Mouse (Mus musculus) CH12.LX (cell line): ENCODE measurements around the gene Gse1. TPM values are rescaled to one million over a fixed set of nuclear protein-coding genes. Genes with fewer than 3 reads are reported as not detected.
A peak's percentile ranks its signal among the peaks of the same experiment; 100 is the strongest.

Source experiments
- DNase-seq: peaks from one replicate; pipeline ENCODE4 v3.0.0-alpha.2; 2013; ENCODE audit errors: extremely low read depth
- H3K27ac ChIP-seq: 2 replicates; pipeline ENCODE4 v1.5.1; 2012; ENCODE audit warnings: low read depth, mild to moderate bottlenecking, control low read depth, moderate library complexity; ENCODE audit not compliant: insufficient read depth
- H3K27me3 ChIP-seq: replicated peaks from 2 replicates; pipeline ENCODE3; 2012; ENCODE audit warnings: inconsistent platforms
- H3K36me3 ChIP-seq, 2 experiments: replicated peaks in 1 of 2; 2 replicates each; pipeline versions ENCODE3 to v1.6.1; 2012; ENCODE audit warnings: inconsistent platforms in 1 of 2, low read length in 1 of 2, mild to moderate bottlenecking in 1 of 2, mixed read lengths in 1 of 2, moderate library complexity in 1 of 2; ENCODE audit not compliant: control insufficient read depth in 1 of 2, insufficient read depth in 1 of 2
- H3K4me1 ChIP-seq, 2 experiments: 2 replicates each; pipeline ENCODE4 v1.6.1; 2012; ENCODE audit warnings: inconsistent platforms in 1 of 2, moderate library complexity in 1 of 2; ENCODE audit not compliant: insufficient read depth in 2 of 2, control insufficient read depth in 1 of 2
- H3K4me2 ChIP-seq: 2 replicates; pipeline ENCODE4 v1.6.1; 2012; ENCODE audit warnings: low read depth, mild to moderate bottlenecking, control low read depth; ENCODE audit not compliant: poor library complexity, insufficient read depth, severe bottlenecking
- H3K4me3 ChIP-seq, 3 experiments: fragments of 150-350 bp in 1 of 3; sonication (generic) in 1 of 3; replicated peaks in 1 of 3; 2 replicates each; pipeline versions ENCODE3 to v1.5.1; 2011 to 2012; ENCODE audit warnings: low read depth in 2 of 3, low read length in 2 of 3, mild to moderate bottlenecking in 2 of 3, moderate library complexity in 2 of 3, control low read depth in 1 of 3, improper control_type of control experiment in 1 of 3, inconsistent platforms in 1 of 3, mixed read lengths in 1 of 3; ENCODE audit not compliant: poor library complexity in 1 of 3
- H3K79me2 ChIP-seq: replicated peaks from 2 replicates; pipeline ENCODE4 v1.6.1; 2012; ENCODE audit warnings: mild to moderate bottlenecking, moderate library complexity; ENCODE audit not compliant: control insufficient read depth, poor library complexity, insufficient read depth, severe bottlenecking; ENCODE audit errors: extremely low read depth
- H3K9ac ChIP-seq: 2 replicates; pipeline ENCODE4 v1.6.1; 2012; ENCODE audit warnings: low read depth, mild to moderate bottlenecking, control low read depth, moderate library complexity; ENCODE audit not compliant: insufficient read depth
- H3K9me3 ChIP-seq: replicated peaks from 2 replicates; pipeline ENCODE3; 2012; ENCODE audit warnings: low read length, inconsistent platforms, mixed read lengths
- CTCF ChIP-seq, 2 experiments: IDR thresholded peaks in 1 of 2; conservative IDR thresholded peaks in 1 of 2; 2 replicates each; pipeline ENCODE4 v1.5.1; 2011 to 2012; ENCODE audit warnings: low read depth in 2 of 2, low read length in 2 of 2, improper control_type of control experiment in 1 of 2, inconsistent platforms in 1 of 2, mild to moderate bottlenecking in 1 of 2, moderate library complexity in 1 of 2
- GABPA ChIP-seq: IDR thresholded peaks from 2 replicates; pipeline ENCODE4 v1.6.1; 2012; ENCODE audit warnings: low read depth, low read length, improper control_type of control experiment, inconsistent platforms; ENCODE audit not compliant: insufficient replicate concordance
- IRF4 ChIP-seq: IDR thresholded peaks from 2 replicates; pipeline ENCODE4 v1.6.1; 2014; ENCODE audit warnings: low read depth, mild to moderate bottlenecking, inconsistent platforms, low read length, improper control_type of control experiment
- JUN ChIP-seq: IDR thresholded peaks from 2 replicates; pipeline ENCODE4 v1.6.1; 2011; ENCODE audit warnings: low read depth, mild to moderate bottlenecking, low read length, improper control_type of control experiment, moderate library complexity; ENCODE audit not compliant: insufficient read depth
- MAFK ChIP-seq: IDR thresholded peaks from 2 replicates; pipeline ENCODE4 v1.6.1; 2011; ENCODE audit warnings: low read length, improper control_type of control experiment; ENCODE audit not compliant: insufficient replicate concordance
- MAX ChIP-seq: IDR thresholded peaks from 2 replicates; pipeline ENCODE4 v1.6.1; 2011; ENCODE audit warnings: low read length, improper control_type of control experiment
- MYC ChIP-seq: IDR thresholded peaks from 2 replicates; pipeline ENCODE4 v1.6.1; 2011; ENCODE audit warnings: low read depth, mild to moderate bottlenecking, improper control_type of control experiment, low read length
- NRF1 ChIP-seq: IDR thresholded peaks from 2 replicates; pipeline ENCODE4 v1.6.1; 2014; ENCODE audit warnings: low read depth, mild to moderate bottlenecking, inconsistent platforms, low read length, improper control_type of control experiment, moderate library complexity
- RAD21 ChIP-seq: IDR thresholded peaks from 2 replicates; pipeline ENCODE4 v1.6.1; 2011; ENCODE audit warnings: low read depth, mild to moderate bottlenecking, low read length, improper control_type of control experiment, moderate library complexity
- SMC3 ChIP-seq: IDR thresholded peaks from 2 replicates; pipeline ENCODE4 v1.6.1; 2011; ENCODE audit warnings: low read depth, low read length, improper control_type of control experiment
- TCF12 ChIP-seq: IDR thresholded peaks from 2 replicates; pipeline ENCODE4 v1.6.1; 2014; ENCODE audit warnings: low read depth, mild to moderate bottlenecking, inconsistent platforms, low read length, improper control_type of control experiment
- ZC3H11A ChIP-seq: IDR thresholded peaks from 2 replicates; pipeline ENCODE4 v1.6.1; 2012; ENCODE audit warnings: low read depth, mild to moderate bottlenecking, inconsistent platforms, low read length, improper control_type of control experiment
- ZKSCAN1 ChIP-seq: IDR thresholded peaks from 2 replicates; pipeline ENCODE4 v1.6.1; 2012; ENCODE audit warnings: low read depth, inconsistent platforms, low read length, improper control_type of control experiment, borderline replicate concordance
- ZMIZ1 ChIP-seq: IDR thresholded peaks from 2 replicates; pipeline ENCODE4 v1.6.1; 2012; ENCODE audit warnings: low read depth, mild to moderate bottlenecking, inconsistent platforms, low read length, improper control_type of control experiment
- dilution Hi-C: fragments of 300-500 bp; cut with MboI; formaldehyde crosslinking; loops from 2 replicates; pipeline ENCODE4 v1.14.3; 2020; ENCODE audit warnings: low sequenced_read_pairs; ENCODE audit not compliant: extremely low pct_unique_long_range_greater_than_20kb, extremely low pct_ligation_motif_present
- in situ Hi-C: fragments of 300-500 bp; cut with MboI; formaldehyde crosslinking; loops from 3 replicates; pipeline ENCODE4 v1.14.3; 2019; ENCODE audit warnings: low sequenced_read_pairs, low pct_ligation_motif_present, low pct_unique_long_range_greater_than_20kb, mixed read lengths
- polyA plus RNA-seq: library from polyadenylated mRNA; unstranded; fragments of >175 nt; gene quantifications from 2 replicates; pipeline ENCODE4 v1.2.1, GENCODE M21; 2012; ENCODE audit warnings: low read depth; ENCODE audit not compliant: insufficient read length
- total RNA-seq, 2 experiments: library from RNA; depleted of rRNA; stranded (reverse); fragments of 300-350 nt in 1 of 2; fragments of >200 nt in 1 of 2; gene quantifications; 2 replicates each; pipeline ENCODE4 v1.2.3; 2012 to 2014

Gse1 gene
- total and polyA plus RNA-seq, 3 experiments = 1.3 to 9.8 (median 8.5) TPM

DNA sequence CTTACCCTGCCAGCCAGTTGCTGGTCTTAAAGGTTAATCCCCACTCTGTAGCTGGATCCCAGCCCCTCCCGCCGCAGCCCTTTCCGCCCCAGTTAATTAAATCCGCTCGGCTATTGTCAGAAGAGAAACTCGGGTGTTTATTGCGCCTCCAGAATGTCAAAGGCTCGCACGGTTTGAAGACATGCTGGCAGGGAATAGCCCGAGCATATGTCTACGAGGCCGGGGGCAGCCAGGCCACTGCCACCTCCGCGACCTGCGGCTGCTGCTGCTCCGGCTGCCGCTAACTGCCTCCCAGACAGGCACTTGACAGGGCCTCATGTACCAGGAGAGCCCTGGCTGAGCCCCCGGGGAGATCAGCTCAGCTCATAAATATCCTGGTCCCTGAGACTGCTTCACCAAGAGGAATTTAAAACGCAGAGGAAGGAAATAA lies 276.8 kb downstream of the Gse1 start:
- dilution Hi-C loops (no loop called here), in situ Hi-C loops (no loop called here)
- Histone ChIP-seq H3K9me3 (no peaks in the 10 kb centered on the region), H3K4me3 (no peak overlapping the region), H3K4me2 (no peak overlapping the region), H3K27ac (no peak overlapping the region), H3K79me2 (peaks cover 76% of the 10 kb centered on the region), H3K9ac (no peak overlapping the region), H3K4me1 (peaks cover 33 to 89% of the 10 kb centered on the region in 2 experiments), H3K36me3 (peaks cover 0 to 48% of the 10 kb centered on the region in 2 experiments), H3K27me3 (no peaks in the 10 kb centered on the region)
- no peak for DNase-seq
- TF ChIP-seq IRF4 = no peak
- no peak for TF ChIP-seq MAX
- TF ChIP-seq MYC = no peak

DNA sequence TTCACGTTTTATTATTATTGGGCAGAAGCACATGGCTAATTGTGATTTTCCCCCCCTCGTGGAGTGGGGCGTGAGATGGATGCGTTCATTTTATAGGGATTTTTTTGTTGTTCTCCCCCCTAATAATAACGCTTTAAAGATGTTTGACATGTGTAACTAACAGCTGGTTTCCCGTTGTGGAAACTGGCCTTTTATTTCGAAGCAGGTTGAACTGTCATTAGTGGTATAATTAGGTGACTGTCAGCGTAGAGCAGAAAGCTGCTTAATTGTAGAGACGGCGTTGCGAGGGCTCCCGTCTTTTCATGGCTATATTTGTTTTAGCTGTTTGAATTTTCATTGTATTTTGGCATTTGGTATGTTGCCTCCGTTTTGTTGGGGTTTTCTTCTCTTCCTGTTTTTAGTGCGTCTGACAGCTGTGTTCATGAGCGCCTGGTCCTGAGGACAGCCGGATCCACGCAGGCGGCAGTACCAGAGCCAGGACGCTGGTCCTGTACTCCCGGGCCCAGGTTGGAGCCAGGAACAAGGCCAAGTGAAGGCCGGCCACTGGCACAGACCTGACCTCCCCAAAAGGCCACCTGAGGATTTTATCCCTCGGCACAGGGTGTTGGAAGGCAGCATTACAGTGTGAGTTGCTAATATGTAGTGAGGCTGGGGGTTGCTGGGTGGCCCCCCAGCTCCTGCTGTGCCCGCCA lies 277.5 kb downstream of the Gse1 start:
- Histone ChIP-seq H3K4me2 (no peak overlapping the region), H3K9ac (no peak overlapping the region), H3K4me1 (peaks cover 38 to 87% of the 10 kb centered on the region in 2 experiments), H3K79me2 (peaks cover 72% of the 10 kb centered on the region), H3K27me3 (no peaks in the 10 kb centered on the region), H3K4me3 (no peak overlapping the region), H3K27ac (no peak overlapping the region), H3K36me3 (peaks cover 0 to 45% of the 10 kb centered on the region in 2 experiments), H3K9me3 (no peaks in the 10 kb centered on the region)
- dilution Hi-C loops = no loop called here
- in situ Hi-C loops = no loop called here
- no peak for DNase-seq
- TF ChIP-seq GABPA (no peak), ZMIZ1 (no peak)

DNA sequence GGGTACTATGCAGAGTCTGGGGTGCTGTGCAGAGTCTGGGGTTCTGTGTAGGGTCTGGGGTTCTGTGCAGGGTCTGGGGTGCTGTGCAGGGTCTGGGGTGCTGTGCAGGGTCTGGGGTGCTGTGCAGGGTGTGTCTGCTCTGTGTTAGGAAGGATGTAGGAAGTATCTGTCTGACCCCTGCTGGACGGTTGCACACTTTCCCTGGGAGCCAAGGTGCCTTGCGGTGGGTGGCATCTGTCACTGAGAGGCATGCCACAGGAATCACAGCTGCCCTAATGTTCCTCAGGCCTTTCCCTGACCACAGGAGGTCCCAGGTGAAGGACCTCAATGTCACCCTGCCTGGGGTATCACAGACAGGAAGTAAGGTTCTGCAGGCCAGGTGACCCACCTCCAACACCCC lies 278.3 kb downstream of the Gse1 start:
- in situ Hi-C loops = no loop called here
- no peak overlapping the region for H3K4me2 ChIP-seq
- H3K9ac ChIP-seq = no peak overlapping the region
- H3K27ac ChIP-seq = no peak overlapping the region
- peaks cover 0 to 44% of the 10 kb centered on the region in 2 experiments for H3K36me3 ChIP-seq
- H3K4me1 ChIP-seq = peaks cover 34 to 87% of the 10 kb centered on the region in 2 experiments
- peaks cover 72% of the 10 kb centered on the region for H3K79me2 ChIP-seq
- H3K9me3 ChIP-seq = no peaks in the 10 kb centered on the region
- no peak for DNase-seq
- dilution Hi-C loops = no loop called here
- no peaks in the 10 kb centered on the region for H3K27me3 ChIP-seq
- H3K4me3 ChIP-seq = no peak overlapping the region
- peak in 1 of 2 experiments; percentile 63; a peak in 2 of 4 replicates for TF ChIP-seq CTCF (conservative IDR thresholded peaks at IDR 0.05 in 1 of 2, IDR thresholded peaks at IDR 0.05 in 1 of 2; ENCODE audit: low read depth in 2 of 2, low read length in 2 of 2)
- TF ChIP-seq NRF1 = no peak
- TF ChIP-seq RAD21 = peak; percentile 56
- no peak for TF ChIP-seq MAFK
- TF ChIP-seq ZC3H11A = peak; percentile 9; the same call in 1 of the 2 replicates
- no peak for TF ChIP-seq TCF12
- no peak for TF ChIP-seq ZKSCAN1
- peak; percentile 74 for TF ChIP-seq SMC3
- TF ChIP-seq MAX = no peak
- TF ChIP-seq JUN = no peak
- TF ChIP-seq, all 38 proteins: peak for 4
